Mouse (Mus musculus) cerebellum, adult 8-10 months (tissue): ENCODE results near the gene Pde1a.
"Not testable (repeated sequence)": the region's sequence is repeated elsewhere in the genome, so short reads cannot be mapped to it uniquely, and the experiment has no call there.

Experiments used
- DNase-seq: peaks from one replicate; pipeline ENCODE4 v3.0.0; 2022

Gene Pde1a

GRCm38 (mm10) chr2:79945898-79946675 is 183.2 kb downstream of the Pde1a start:
- no peak for DNase-seq

- no peak for DNase-seq
Observed at GRCm38 (mm10) chr2:79934660-79935059, 194.6 kb downstream of the Pde1a start.

DNA sequence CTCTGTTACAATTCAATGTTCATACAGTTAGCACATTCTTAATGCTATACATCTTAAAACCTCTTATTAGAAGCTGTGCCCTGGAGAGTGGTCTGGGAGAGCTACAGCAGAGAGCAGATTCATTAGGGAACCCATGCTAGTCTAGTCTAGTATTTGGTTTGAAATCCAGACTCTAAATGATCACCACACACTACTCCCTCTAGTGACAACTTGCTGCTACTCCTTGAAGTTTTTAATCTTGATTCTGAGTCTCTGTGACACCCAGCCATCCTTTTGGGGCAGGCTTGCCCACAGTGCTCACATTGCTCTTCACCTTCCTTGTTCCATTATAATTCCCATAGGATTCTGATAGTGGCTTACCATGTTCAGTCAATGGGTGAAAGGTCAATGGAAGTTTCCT is 206.9 kb downstream of the Pde1a start:
- DNase-seq, result no peak

DNA sequence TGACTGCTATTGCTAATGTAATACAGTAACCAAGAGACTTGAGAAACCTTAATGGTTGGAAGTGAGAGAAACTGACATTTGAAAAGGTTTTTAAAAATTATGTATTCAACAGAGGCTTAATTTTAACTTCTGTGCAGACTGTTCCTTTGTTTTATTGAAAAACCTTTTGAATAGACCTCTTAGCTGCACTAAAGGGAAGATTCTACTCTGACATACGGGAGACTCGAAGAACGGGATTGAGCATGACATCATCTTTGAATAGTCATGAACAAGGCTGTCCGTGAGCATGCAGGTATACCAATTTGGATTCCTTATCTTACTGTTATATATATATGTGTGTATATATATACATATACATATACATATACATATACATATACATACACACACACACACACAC is 207.9 kb downstream of the Pde1a start:
- no peak for DNase-seq

DNA sequence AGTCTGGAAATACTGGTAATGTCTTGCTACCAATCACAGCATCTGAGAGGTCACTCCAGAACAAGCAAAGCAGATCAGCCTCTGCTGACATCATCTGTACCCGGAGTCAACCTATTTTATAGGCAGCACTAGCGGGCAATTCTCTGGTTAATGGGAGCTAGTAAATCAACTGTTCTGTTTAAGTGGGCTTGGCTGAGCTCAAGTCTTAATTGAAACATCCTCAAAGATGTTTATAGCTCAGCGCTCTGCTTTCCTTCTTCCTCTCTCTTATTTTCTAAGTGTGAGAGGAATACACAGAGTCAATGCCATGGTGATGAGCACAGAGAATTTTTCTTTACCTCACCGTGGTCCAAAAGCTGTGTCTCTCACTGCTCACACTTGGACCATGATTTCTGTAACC is 208.8 kb downstream of the Pde1a start:
- DNase-seq, result no peak

DNA sequence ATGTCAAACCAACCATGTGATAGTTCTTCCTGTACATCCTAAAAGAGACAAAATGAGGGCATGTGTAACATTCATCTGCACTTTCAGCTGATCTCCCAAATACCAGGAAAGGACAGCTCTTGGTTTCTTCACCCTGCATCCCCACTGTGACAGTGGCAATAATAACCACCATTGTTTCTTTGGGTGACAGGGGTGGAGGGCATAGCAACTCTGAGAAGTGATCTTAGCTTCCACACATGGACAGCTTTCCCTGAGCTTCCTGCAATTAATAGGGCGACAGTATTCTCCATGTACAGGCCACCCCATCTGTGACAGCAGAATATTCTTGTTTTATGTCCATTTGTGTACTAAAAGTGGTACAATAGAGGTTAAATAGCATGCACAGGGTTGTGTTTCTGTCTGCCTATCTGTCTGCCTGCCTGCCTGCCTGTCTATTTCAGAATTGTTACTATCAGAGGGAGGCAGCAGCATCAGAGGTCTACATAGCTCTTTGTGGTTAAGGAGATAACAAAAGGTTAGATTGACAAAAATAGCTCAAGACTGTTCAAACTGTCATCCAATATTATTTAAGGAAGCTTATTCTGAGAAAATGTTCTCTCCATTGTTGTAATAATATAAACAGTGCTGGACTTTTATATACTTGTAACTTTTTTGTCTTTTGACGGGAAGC is 227.3 kb downstream of the Pde1a start:
- DNase-seq, result no peak

GRCm38 (mm10) chr2:79898522-79898921 is 230.7 kb downstream of the Pde1a start:
- no peak for DNase-seq

- no peak for DNase-seq
Observed at GRCm38 (mm10) chr2:79892829-79893228, 236.4 kb downstream of the Pde1a start.

DNA sequence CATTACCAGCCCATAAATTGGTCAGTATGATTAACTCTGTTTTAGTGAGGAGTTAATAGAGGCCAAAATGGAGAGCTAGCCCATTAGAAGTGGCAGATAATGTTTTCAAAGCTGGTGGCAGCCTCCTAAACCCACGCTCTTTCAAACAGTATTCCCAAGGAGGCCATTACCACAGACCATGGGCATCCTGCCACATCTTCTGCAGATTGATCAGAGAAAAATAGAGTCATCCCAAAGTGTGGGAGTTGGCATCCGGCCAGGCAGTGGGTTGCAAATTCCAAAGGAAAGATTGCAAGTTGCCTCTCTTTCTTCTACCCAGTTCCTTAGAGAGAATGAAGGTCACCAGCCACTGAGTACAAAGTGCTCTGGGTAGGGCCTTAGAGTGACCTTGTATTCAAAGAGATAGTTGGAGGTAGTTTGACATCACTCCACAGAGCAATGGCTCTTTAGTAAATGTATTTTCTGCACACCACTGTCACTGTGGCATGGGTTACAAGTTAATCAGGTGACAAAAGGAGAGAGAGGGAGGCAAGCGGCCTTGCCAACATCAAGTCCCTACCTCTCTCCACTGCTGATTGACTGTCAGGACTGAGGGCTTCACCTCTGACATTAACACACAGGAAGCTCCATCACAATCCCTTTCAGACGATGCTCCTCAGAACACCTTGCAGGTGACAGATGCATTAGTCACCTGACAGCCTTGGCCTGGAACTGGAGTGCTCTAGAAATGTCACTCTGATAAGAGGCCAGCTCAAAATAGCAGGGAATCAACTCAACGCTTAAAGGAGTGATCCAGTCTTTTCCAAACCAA is 237.3 kb downstream of the Pde1a start:
- DNase-seq, result no peak

DNA sequence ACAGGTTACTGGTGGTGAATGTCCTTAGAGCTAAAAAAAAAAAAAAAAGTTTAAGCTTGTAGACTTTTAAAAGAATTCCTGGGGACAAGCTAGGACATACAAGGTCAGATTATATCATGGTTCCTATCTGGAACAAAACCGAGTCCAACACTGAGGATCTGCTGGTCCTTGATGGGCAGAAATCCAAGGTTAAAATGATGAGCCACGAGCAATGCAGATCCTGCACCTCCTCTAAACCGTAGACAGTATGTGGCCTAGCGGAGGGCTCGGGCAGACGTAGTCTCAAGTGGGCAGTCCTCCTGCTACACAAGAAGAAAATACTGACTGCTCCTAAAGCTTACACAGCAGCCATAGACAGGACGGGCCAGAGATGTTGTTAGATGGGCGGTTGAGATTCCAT is 238.5 kb downstream of the Pde1a start:
- no peak for DNase-seq

DNA sequence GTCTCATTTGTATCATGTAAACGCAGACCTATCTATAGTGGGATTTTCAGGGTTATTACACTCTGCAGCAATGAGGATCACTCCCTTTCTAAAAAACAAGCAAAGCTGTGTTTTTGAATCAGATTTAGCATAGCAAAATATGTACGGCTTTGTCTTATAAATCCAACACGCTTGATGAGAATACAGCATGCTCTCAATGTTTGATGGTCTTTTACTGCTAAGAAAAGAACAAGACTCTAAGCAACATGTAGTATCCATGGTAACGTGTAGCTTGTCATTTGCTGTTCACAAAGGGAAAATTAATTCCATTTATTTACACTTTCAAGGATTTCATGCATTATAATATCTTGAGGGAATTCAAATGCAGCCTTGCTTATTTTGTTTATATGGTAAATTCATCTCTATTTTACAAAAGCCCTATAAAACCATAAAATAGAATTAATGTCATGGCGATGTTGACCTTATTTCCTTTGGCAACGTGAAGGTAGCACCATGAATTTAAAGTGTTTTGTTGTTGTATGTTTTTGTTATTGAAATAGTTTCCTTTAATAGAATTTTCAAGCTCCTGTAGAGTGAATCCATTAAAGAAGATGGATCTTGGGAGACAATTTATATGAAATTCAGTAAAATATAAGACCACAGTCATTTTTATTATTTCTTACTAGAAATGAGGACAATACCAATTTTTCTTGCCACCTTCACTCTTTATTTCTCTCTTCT is 245.5 kb downstream of the Pde1a start:
- DNase-seq, result no peak

DNA sequence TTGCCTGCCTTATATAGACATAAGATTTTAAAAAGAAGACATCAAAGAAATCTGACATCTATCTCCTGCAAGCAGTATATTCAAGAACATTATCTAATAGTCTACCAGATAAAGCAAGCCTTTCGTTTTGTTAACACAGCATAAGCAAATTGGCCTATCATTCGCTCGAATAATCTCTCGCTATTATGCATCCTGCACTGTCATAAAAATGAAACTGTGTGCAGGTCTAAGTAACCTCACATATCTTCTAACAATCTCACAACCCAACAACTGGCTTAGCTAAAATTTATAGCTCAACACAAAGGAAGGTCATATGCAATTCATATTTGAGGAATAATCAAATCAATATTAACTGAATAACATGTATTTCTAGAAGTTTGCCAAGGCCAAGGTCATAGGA is 246.0 kb downstream of the Pde1a start:
- no peak for DNase-seq

GRCm38 (mm10) chr2:79865275-79865999 is 263.8 kb downstream of the Pde1a start:
- DNase-seq, result peak; percentile 26

DNA sequence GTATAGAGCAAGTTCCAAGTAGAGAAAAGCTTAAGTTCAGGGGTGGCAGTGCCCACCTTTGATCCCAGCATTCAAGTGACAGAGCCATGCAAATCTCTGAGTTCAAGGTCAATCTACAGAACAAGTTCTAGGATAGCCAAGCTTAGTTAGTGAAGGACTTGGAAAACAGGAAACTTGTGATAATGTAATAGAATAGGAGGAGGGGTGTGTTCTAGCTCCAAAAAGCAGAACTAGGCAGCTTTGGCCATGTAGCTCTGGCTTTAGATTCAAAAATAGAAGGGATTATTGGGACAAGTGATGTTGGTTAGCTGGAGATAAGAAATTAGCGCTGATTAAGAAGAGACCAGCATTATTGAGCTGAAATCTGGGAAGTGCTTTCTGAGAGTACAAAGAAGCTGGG is 272.4 kb downstream of the Pde1a start:
- no peak for DNase-seq

GRCm38 (mm10) chr2:79847396-79847795 is 281.9 kb downstream of the Pde1a start:
- DNase-seq, result not testable (repeated sequence)

GRCm38 (mm10) chr2:79839513-79839912 is 289.7 kb downstream of the Pde1a start:
- DNase-seq, result no peak

DNA sequence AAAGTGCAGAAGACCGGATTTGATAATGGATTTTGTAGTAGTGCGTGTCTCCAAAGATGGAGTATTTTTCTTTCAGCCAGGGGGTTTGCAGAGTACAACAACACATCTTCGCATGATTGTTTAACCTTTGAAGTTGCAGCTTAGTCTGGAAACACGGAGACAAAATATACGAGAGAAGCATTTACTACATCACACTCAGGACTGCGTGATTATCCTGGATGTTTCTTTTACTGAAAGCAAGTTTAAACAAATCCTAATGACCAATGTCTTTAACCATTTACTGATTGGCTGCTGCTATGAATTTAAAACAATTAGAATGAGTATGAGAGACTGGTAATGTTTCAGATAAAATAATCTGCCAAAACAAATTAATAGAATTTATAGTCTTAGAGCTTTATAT is 290.2 kb downstream of the Pde1a start:
- DNase-seq, result no peak

- DNase-seq, result no peak
Observed at GRCm38 (mm10) chr2:79825853-79826252, 303.4 kb downstream of the Pde1a start.

DNA sequence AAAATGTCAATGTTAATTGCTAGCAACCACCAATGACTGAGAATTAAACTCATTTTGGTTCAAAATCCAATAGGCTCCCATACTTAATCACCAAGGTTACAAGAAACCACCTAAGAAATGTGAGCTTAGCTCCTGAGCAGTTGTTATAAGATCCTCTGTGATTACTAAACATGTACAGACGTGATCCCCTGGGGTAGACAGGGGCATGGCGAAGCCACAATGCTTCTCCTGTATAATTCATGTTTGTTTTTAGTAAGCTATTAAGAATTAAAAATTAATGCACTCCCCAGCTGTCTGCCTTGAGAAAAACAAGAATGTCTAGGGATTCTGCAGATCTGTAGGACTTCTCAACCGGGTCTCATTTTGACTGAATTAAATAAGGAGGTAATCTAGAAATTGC is 309.7 kb downstream of the Pde1a start:
- no peak for DNase-seq

- DNase-seq, result no peak
Observed at GRCm38 (mm10) chr2:79815708-79816484, 313.4 kb downstream of the Pde1a start.

- DNase-seq, result no peak
Observed at GRCm38 (mm10) chr2:79798627-79799026, 330.6 kb downstream of the Pde1a start.

DNA sequence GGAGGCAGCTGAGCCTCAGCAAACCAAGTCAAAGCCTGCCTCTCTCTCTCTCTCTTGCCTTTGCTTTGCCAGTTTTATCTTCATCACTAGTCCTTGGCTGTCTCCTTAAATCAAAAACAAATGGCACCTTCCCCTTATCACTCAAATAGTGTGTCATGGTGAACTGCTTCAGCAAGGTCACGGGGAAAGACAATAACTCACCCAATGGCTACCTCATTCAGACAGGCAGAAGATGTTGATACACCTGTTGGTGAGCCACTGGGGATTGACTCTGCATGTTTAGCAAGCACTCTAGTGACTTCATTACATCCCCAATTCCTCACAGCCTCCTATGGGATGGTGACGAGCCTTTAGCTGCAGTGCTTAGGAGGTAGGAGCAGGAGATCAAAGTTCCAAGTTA is 331.8 kb downstream of the Pde1a start:
- DNase-seq, result no peak
